Mouse (Mus musculus): ENCODE measurements around the gene Galnt9.

DNA sequence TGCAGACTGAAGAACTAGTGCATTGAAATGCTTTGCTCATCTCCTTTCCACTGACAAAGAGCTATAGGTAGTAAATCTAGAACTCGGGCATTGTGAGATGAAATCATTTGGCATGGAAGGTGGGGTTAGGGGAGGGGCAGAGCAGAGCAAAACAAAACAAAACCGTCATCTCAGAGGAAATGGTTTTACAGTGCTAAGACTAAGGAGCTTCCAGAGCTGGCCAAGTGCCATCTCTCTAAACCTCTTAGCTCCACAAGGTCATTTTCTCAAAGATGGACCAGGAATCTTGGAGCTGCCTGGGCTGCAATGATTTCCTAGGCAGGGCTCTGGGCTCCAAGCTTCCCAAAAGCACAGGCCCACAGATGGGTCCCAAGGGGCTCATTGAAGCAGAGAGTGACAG, 53.3 kb downstream of the Galnt9 start:
- no peak for TF ChIP-seq POLR2A (IDR thresholded peaks at IDR 0.05; ENCODE audit: low read depth, low read length)
- no peak for TF ChIP-seq CTCF (IDR thresholded peaks at IDR 0.05; ENCODE audit: extremely low read depth, insufficient read depth, insufficient read length, insufficient replicate concordance)

Measured in spleen, adult 2 months (tissue).